Mouse (Mus musculus): Measurements from ENCODE around the gene Fat3.

GRCm38 (mm10) chr9:16200948-16201347 lies 300.1 kb downstream of the Fat3 start:
- no peak for TF ChIP-seq CTCF (IDR thresholded peaks at IDR 0.05; ENCODE audit: borderline replicate concordance, insufficient read depth, low read depth, low read length)
- no peak for TF ChIP-seq POLR2A (IDR thresholded peaks at IDR 0.05; ENCODE audit: borderline replicate concordance, insufficient read depth, low read length)

Data from cerebellum, adult 2 months (tissue).